Mouse (Mus musculus) monocyte, adult 5-6 weeks (primary cell): ENCODE data around the gene Flna. TPM values are rescaled to one million over a fixed set of nuclear protein-coding genes. Genes with fewer than 3 reads are reported as not detected.

Source experiments
- ATAC-seq: fragments of 153-309, 156-312 bp; replicated peaks from 2 replicates; pipeline ENCODE4 v1.8.0; 2017; ENCODE audit warnings: mild to moderate bottlenecking; ENCODE audit not compliant: low TSS enrichment, insufficient number of reproducible peaks, severe bottlenecking, poor library complexity, low FRiP score
- total RNA-seq: library from RNA; stranded (forward); fragments of 200-1000, 200-491, 200-594 nt; gene quantifications from 3 replicates; pipeline ENCODE4 v1.2.3, GENCODE M21; 2017

Gene Flna
- 2,023 to 2,748 TPM (median 2,149 TPM) in 3 replicates for total RNA-seq

DNA sequence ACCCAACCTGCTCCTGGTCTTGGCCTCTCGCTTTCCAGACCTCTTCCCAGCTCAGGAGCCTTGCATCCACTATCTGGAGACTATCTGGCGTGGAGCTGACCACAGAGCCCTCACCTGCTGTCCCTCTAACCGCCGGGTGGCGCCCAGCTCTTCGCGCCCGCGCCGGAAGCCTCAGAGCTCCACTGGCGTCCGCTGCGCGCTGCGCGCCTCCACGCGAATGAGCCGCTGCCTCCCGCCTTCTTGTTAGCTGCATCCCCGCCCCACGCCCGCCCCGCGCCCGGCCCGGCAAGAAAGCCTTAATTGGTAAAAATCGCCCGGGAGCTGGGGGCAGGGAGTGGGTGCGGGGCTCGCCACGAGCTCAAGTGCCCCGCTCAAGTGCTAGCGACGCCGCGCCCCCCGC lies at the start of gene Flna:
Gene Flna (minus strand): TSS at position 206 of the 400 bp plus-strand sequence.
- no peak for ATAC-seq

- ATAC-seq, result no peak
Measured at GRCm38 (mm10) chrX:74298348-74298747, 48.7 kb upstream of the Flna start.

DNA sequence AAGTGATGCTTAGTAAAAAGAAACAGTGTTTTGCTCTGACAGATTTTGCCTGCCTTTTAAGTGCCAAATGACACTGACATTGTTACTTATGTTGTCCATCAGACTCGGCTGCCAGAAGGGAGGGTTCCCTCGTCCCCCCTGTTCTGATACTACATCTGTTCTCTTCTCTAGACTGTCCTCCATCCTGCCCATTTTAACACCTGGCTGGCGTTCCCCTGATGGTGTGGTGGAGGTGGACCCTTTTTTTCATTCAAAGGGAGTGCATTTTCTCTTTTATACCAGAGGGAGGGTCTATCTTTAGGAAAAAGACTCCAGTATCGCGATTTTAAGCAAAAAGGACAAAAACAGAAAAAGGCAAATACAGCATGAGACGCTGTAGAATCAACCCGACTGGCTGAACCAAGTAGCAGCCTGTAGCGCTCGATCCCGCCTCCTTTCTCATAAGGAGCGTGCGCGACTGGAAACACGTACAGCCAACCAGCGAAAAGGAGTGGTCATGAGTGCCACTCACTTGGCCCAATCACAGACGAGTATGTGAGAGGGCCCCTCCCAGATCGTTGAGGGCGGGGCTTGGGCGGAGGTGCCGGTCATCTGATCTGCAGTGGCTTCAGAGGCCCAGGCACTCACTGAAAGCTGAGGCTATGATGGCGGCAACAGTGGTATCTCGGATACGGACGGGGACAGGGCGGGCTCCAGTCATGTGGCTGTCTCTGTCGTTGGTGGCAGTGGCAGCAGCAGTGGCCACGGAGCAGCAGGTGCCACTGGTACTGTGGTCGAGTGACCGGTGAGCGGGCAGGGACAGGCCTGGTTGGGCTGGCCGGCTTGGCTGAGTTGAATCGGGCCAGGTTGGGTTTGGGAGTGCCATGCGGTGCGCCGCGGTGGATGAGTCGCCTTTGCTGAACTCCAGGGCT lies 47.2 kb upstream of the Flna start, which contains the start of gene Atp6ap1:
Gene Atp6ap1 (plus strand): TSS at position 560 of the 911 bp plus-strand sequence.
- ATAC-seq, result peak; percentile 99

DNA sequence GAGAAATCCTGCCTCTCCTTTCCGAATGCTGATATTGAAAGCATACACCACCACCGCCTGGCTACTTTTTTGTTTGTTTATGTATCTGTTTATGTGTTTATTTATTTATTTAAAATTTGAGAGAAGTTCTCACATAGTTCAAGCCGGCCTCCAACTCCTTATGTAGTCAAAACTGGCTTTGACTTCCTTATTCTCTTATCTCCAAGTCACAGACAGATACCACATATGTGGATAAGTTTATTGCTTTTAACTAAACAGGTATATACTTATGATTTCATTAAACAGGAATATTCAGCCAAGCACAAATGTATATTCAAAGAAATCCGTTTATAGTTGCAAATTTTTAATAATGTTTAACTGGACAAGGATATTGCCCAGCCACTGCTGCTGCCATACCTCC lies 43.8 kb upstream of the Flna start:
- no peak for ATAC-seq

DNA sequence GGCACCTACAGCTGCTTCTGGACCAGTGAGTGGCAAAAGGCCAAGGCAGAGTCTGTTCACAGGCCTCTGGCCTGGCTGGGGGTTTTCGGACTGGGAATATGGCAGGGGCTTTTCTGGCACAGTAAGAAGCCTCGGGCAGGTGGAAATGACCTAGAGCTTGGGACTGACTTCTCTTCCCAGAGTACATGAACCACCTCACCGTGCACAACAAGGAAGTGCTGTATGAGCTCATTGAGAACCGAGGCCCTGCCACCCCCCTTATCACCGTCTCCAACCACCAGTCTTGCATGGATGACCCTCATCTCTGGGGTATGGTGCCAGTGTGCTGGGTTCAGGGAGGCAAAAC lies 33.4 kb upstream of the Flna start:
- ATAC-seq, result no peak

DNA sequence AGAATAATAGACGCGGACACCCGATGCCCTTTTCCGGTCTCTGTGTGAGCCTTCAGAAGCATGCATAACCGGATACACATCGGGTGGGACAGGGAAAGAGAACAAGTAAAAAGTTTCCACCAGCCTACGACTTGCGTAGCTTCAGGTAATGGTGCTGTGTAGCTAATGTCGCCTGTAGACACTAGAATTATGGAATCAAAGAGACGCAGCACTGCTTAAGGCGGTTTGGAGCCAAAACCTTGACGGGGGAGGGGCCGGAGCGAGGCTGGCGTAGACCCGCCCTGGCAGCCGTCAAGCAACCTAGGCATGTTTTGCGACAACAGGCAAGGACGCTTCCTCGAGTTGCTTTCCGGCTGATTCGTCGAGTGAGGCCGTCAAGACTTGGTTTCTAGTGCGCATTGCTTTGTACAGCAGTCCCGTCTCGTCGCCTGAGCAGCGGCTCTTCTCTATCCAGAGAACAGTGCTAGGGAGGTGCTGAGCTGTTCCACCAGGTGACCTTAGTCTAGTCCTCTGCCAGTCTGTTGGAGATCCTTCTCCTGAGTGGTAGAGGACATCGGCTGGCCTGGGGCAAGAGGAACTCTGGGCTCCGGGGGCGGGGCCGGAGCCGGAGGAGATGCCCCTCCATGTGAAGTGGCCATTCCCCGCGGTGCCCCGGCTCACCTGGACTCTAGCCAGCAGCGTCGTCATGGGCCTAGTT lies 32.9 kb upstream of the Flna start:
- peak; percentile 89 for ATAC-seq

- ATAC-seq, result peak; percentile 75
Measured at GRCm38 (mm10) chrX:74281732-74282394, 32.2 kb upstream of the Flna start, which contains the start of the genes Taz and Dnase1l1. TSS of gene Taz (plus strand) at chrX:74281912. TSS of gene Dnase1l1 (minus strand) at chrX:74282337.

DNA sequence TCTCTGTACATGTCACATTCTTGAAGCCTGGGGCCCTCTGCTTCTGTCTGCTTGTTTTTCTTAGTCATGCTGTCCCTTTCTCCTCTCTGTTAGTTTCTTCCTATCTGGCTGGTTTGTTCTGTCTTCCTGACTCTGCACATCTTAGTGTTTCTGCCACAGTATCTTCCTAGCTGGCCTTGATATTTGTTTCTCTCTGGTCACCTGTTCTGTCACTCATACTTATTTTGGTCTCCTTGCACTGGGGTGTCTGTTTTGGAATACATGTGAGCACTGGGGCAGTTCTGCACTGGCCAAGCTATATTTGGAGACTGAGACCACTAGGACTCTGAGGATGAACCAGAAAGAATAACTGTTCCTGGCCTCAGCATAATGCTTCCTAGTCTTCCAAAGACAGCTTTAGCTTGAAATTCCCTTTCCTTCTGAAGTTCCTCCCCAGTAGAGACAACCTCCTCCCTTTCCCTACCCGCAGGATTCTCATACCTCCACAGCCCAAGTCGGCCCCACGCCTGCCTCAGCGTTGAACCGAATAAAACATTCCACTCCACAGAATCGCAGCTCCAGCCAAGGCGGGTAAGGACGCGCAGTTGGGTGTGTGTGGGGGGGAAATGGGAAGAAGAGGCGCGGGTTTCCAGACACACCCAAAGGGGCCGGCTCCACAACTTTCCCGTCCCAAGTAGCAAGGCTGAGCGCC lies 31.6 kb upstream of the Flna start:
- ATAC-seq, result no peak

- peak; percentile 65 for ATAC-seq
Measured at GRCm38 (mm10) chrX:74277916-74278315, 28.3 kb upstream of the Flna start.

GRCm38 (mm10) chrX:74273422-74274322 lies 24.1 kb upstream of the Flna start:
- no peak for ATAC-seq

GRCm38 (mm10) chrX:74270902-74271551 lies 21.4 kb upstream of the Flna start:
- ATAC-seq, result peak; percentile 19; the same call in 1 of the 2 replicates

DNA sequence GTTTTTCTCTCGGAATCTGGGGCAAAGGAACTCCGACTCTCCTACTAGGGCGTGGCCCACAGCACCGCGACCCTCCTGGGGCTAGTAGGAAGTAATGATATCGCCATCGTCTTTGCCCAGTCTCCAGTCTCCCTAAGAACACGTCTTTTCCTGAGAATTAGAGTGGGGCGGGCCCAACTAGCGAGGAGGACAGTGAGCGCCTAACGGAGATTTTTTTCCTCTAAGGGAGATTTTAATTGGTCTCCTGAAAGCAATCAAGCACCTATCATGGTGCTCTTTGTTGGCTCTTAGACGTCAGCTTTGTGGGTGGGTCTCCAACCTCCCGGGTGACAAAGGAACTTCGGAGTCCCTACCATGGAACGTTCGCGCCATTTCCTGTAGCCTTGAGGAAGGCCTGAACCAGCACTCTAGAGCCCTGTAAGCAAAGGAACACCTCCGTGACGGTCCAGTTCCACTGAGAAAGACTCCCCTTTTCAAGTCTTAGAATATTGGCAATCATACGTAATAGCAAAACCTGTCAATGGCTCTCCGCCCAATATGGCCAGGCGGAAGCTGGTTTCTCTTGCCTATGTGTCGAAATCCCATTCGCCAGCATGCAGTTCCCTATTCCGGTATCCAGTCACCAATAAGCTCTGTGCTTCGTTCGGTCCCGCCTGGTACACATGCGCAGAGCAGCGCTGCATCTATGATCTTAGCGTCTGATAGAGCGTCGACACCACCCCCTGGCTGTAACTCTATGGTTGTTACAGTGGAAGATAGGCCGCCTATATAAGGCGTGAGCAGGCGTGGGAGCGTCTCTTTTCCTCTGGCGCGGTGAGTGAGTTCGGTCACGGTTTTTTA lies 20.7 kb upstream of the Flna start, which contains the start of gene Rpl10:
Gene Rpl10 (plus strand): TSS at position 751 of the 840 bp plus-strand sequence.
- peak; percentile 92 for ATAC-seq

GRCm38 (mm10) chrX:74269736-74270061 lies 20.1 kb upstream of the Flna start:
- ATAC-seq, result peak; percentile 33; the same call in 1 of the 2 replicates

DNA sequence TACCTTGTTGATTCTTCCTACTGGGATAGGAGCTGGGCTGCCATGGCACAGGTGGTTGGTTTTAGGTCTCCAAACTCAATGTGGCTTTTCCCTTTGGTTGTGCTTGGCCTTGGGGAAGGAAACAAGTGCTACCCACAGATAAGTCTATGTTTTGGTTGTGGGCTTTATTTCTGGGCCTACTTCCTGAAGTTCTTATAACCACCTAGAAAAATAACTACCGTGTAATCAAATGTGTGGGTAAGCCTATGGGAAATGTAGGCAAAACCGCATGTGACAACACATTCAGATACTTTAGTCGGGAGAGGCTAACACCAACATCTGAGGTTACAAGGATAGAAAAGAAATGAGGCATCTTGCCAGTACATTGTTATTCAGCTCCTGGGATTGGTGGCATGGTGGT lies 8.1 kb upstream of the Flna start:
- ATAC-seq, result no peak

- ATAC-seq, result no peak
Measured at GRCm38 (mm10) chrX:74254888-74255565, 5.4 kb upstream of the Flna start.
